Comparison of ENCODE assay signal across 8 mouse cellular contexts in genomic region chr12:69986786-69987497, GRCm38 (mm10). TPM values are rescaled to one million over a fixed set of nuclear protein-coding genes. Genes with fewer than 3 reads are reported as not detected.
DNase-seq lines count a peak whose midpoint lies in the region; ATAC-seq and TF ChIP-seq lines count a peak whose summit lies in the region.

TSS of gene Sav1 (minus strand) at chr12:69987002.

- WGBS in heart, embryonic 12.5 days: 3% methylated on average over 95 of the region's 102 CpGs
- under 1% methylated on average over 84 of the region's 102 CpGs for WGBS in kidney, postnatal 0 days
- under 1% methylated on average over 102 of the region's 102 CpGs for WGBS in liver, adult 2 months

- H3K4me1 ChIP-seq in brown adipose tissue, adult 24 weeks (ENCODE audit: control insufficient read depth, insufficient read depth, insufficient read length, low read length): peaks cover 4% of the 10 kb centered on the region; the same call in 1 of the 2 replicates
- H3K4me1 ChIP-seq in heart, embryonic 12.5 days (replicated peaks): peaks cover 13% of the 10 kb centered on the region
- H3K4me1 ChIP-seq in kidney, postnatal 0 days (replicated peaks; ENCODE audit: insufficient read depth, low read length): no peaks in the 10 kb centered on the region
- peaks cover 5% of the 10 kb centered on the region for H3K4me1 ChIP-seq in liver, adult 2 months (ENCODE audit: control insufficient read depth, insufficient read depth, low read length)

- H3K36me3 ChIP-seq in heart, embryonic 12.5 days: peaks cover 23% of the 10 kb centered on the region
- peaks cover 16% of the 10 kb centered on the region; the same call in 1 of the 2 replicates for H3K36me3 ChIP-seq in kidney, postnatal 0 days (ENCODE audit: insufficient read depth, low read length)
- H3K36me3 ChIP-seq in liver, adult 2 months (ENCODE audit: control insufficient read depth, insufficient read depth, low read length): peaks cover 23% of the 10 kb centered on the region

- H3K9me3 ChIP-seq in heart, embryonic 12.5 days (replicated peaks): no peaks in the 10 kb centered on the region
- no peaks in the 10 kb centered on the region for H3K9me3 ChIP-seq in kidney, postnatal 0 days (replicated peaks; ENCODE audit: low read length)

- H3K27me3 ChIP-seq in heart, embryonic 12.5 days (replicated peaks): no peaks in the 10 kb centered on the region
- no peaks in the 10 kb centered on the region for H3K27me3 ChIP-seq in kidney, postnatal 0 days (ENCODE audit: insufficient read depth, low read length)
- H3K27me3 ChIP-seq in liver, adult 2 months (ENCODE audit: control insufficient read depth, insufficient read depth, low read length): no peaks in the 10 kb centered on the region

- peak within 1 kb of the TSS; percentile 90 for H3K4me3 ChIP-seq in brown adipose tissue, adult 24 weeks (ENCODE audit: insufficient read depth, low read depth, low read length)
- peak within 1 kb of the TSS; percentile 92 for H3K4me3 ChIP-seq in heart, embryonic 12.5 days
- H3K4me3 ChIP-seq in kidney, postnatal 0 days (replicated peaks; ENCODE audit: low read depth, low read length): peak within 1 kb of the TSS; percentile 93
- H3K4me3 ChIP-seq in liver, adult 2 months (ENCODE audit: insufficient read depth, low read depth, low read length): peak within 1 kb of the TSS; percentile 99

- TF ChIP-seq POLR2A in liver, adult 2 months (IDR thresholded peaks at IDR 0.05; ENCODE audit: extremely low read depth, insufficient read depth, low read length): peak; percentile 50

- ATAC-seq in erythroid progenitor cell, adult 5-6 weeks (replicated peaks; ENCODE audit: low FRiP score, poor library complexity, severe bottlenecking): peak; percentile 88
- peak; percentile 96 for ATAC-seq in heart, embryonic 12.5 days (ENCODE audit: insufficient number of reproducible peaks, low FRiP score)
- peak; percentile 91 for ATAC-seq in kidney, postnatal 0 days (replicated peaks; ENCODE audit: low FRiP score, low read depth)
- peak; percentile 75 for ATAC-seq in monocyte, adult 5-6 weeks (replicated peaks; ENCODE audit: insufficient number of reproducible peaks, low FRiP score, low TSS enrichment, poor library complexity, severe bottlenecking)

- peak within 1 kb of the TSS; percentile 98 for H3K9ac ChIP-seq in heart, embryonic 12.5 days
- peak within 1 kb of the TSS; percentile 92 for H3K9ac ChIP-seq in kidney, postnatal 0 days (ENCODE audit: low read depth, low read length)
- H3K9ac ChIP-seq in liver, adult 2 months (ENCODE audit: low read depth, low read length): peak within 1 kb of the TSS; percentile 98

- peak within 1 kb of the TSS; percentile 96 for H3K27ac ChIP-seq in brown adipose tissue, adult 24 weeks (replicated peaks; ENCODE audit: low read depth, low read length)
- H3K27ac ChIP-seq in heart, embryonic 12.5 days (ENCODE audit: poor library complexity, severe bottlenecking): peak within 1 kb of the TSS; percentile 93
- peak within 1 kb of the TSS; percentile 91 for H3K27ac ChIP-seq in kidney, postnatal 0 days
- H3K27ac ChIP-seq in liver, adult 2 months (replicated peaks; ENCODE audit: insufficient read depth, low read depth, low read length): peak within 1 kb of the TSS; percentile 75

- no peak for TF ChIP-seq CTCF in kidney, postnatal 0 days (IDR thresholded peaks at IDR 0.05; ENCODE audit: low read depth)
- TF ChIP-seq CTCF in liver, adult 2 months (IDR thresholded peaks at IDR 0.05; ENCODE audit: low read depth, low read length): no peak; the same call in 1 of the 2 replicates

- peaks cover 11% of the 10 kb centered on the region; the same call in 1 of the 2 replicates for H3K79me2 ChIP-seq in liver, adult 2 months (ENCODE audit: control insufficient read depth, insufficient read depth, low read length)

- peak within 1 kb of the TSS; percentile 79 for H3K4me2 ChIP-seq in heart, embryonic 12.5 days
- H3K4me2 ChIP-seq in kidney, postnatal 0 days (ENCODE audit: low read length): peak within 1 kb of the TSS; percentile 80

- DNase-seq in CD4-positive, CD25-positive, alpha-beta regulatory T cell, adult 2 months (ENCODE audit: low read depth, low spot score): peak; percentile 77
- peak; percentile 84 for DNase-seq in kidney, postnatal 0 days (ENCODE audit: low spot score)
- peak; percentile 51 for DNase-seq in liver, adult 2 months (ENCODE audit: extremely low read depth, low read depth, low spot score)
- peak; percentile 84 to 87 for DNase-seq in spleen, postnatal 36 days (ENCODE audit: low spot score in 2 of 2)

RNA-seq across cellular contexts. Expression of gene Sav1, which starts in this region (rescaled TPM):
- 31.9 and 47.5 TPM in 2 replicates for polyA plus RNA-seq in brown adipose tissue, adult 24 weeks (2012; ENCODE audit: insufficient read depth, insufficient read length, missing spikeins)
- total RNA-seq in erythroid progenitor cell, adult 5-6 weeks (2015; ENCODE audit: low replicate concordance): 144 and 186 TPM in 2 replicates
- 87.7 and 131 TPM in 2 replicates for total RNA-seq in erythroid progenitor cell, adult 5-6 weeks (2017; ENCODE audit: low replicate concordance)
- 7.6 and 8.0 TPM in 2 replicates for polyA plus RNA-seq in heart, embryonic 12.5 days (2016; fragmentation: Nextera tagmentation; extraction: Ambion mirVana)
- polyA plus RNA-seq in kidney, postnatal 0 days (2015; fragmentation: Nextera tagmentation; extraction: Ambion mirVana): 8.5 and 9.8 TPM in 2 replicates
- 10.1 and 11.4 TPM in 2 replicates for total RNA-seq in liver, adult 2 months (2014; rRNA removed)
- polyA plus RNA-seq in liver, adult 2 months (2012; rRNA removed): 4.4 and 5.4 TPM in 2 replicates
- 38.9 to 63.2 TPM (median 58.3 TPM) in 3 replicates for total RNA-seq in monocyte, adult 5-6 weeks (2017)

Comparison
In these comparisons a context has a peak if more than half of its experiments do, and no peak if none do; other contexts are left out.
1. Peak in every context shown above with its lines: DNase-seq, ATAC-seq, H3K4me3 ChIP-seq and H3K27ac ChIP-seq.